Mouse (Mus musculus) mouse trophoblast stem cell (cell line): ENCODE results near the gene Adgrg5.

Source experiments
- in situ Hi-C, 2 experiments: fragments of 300-500 bp; cut with MseI, MboI; formaldehyde crosslinking; loops; 2 replicates in 1 of 2; 3 replicates in 1 of 2; pipeline ENCODE4 v1.15.1; 2025

Gene Adgrg5

GRCm38 (mm10) chr8:94967071-94967470 is 43.6 kb downstream of the Adgrg5 start:
- in situ Hi-C loops: no loop called here

- in situ Hi-C loops: no loop called here
Observed at GRCm38 (mm10) chr8:94967554-94967953, 44.1 kb downstream of the Adgrg5 start.

GRCm38 (mm10) chr8:94973270-94973669 is 49.8 kb downstream of the Adgrg5 start:
- in situ Hi-C loops: no loop called here

- in situ Hi-C loops: no loop called here
Observed at GRCm38 (mm10) chr8:94973786-94974185, 50.3 kb downstream of the Adgrg5 start.

GRCm38 (mm10) chr8:94974467-94975165 is 51.1 kb downstream of the Adgrg5 start, which contains the start of gene Adgrg1:
Adgrg1 (plus strand) TSS chr8:94974751.
- in situ Hi-C loops: no loop called here

- in situ Hi-C loops: no loop called here
Observed at GRCm38 (mm10) chr8:94976651-94977417, 53.3 kb downstream of the Adgrg5 start.

- in situ Hi-C loops: no loop called here
Observed at GRCm38 (mm10) chr8:94978131-94978530, 54.6 kb downstream of the Adgrg5 start.

- in situ Hi-C loops: no loop called here
Observed at GRCm38 (mm10) chr8:94978593-94979319, 55.3 kb downstream of the Adgrg5 start.

- in situ Hi-C loops: no loop called here
Observed at GRCm38 (mm10) chr8:94980176-94980575, 56.7 kb downstream of the Adgrg5 start.

- in situ Hi-C loops: no loop called here
Observed at GRCm38 (mm10) chr8:94980976-94981375, 57.5 kb downstream of the Adgrg5 start.

GRCm38 (mm10) chr8:94981848-94982247 is 58.4 kb downstream of the Adgrg5 start:
- in situ Hi-C loops: no loop called here

- in situ Hi-C loops: no loop called here
Observed at GRCm38 (mm10) chr8:94983146-94983545, 59.7 kb downstream of the Adgrg5 start.

- in situ Hi-C loops: no loop called here
Observed at GRCm38 (mm10) chr8:94983881-94984516, 60.5 kb downstream of the Adgrg5 start.

GRCm38 (mm10) chr8:94985023-94985422 is 61.5 kb downstream of the Adgrg5 start:
- in situ Hi-C loops: no loop called here

GRCm38 (mm10) chr8:94986676-94987075 is 63.2 kb downstream of the Adgrg5 start:
- in situ Hi-C loops: no loop called here

GRCm38 (mm10) chr8:94987553-94987952 is 64.1 kb downstream of the Adgrg5 start:
- in situ Hi-C loops: no loop called here

- in situ Hi-C loops: no loop called here
Observed at GRCm38 (mm10) chr8:94988619-94989018, 65.1 kb downstream of the Adgrg5 start.

- in situ Hi-C loops: no loop called here
Observed at GRCm38 (mm10) chr8:94989711-94990110, 66.2 kb downstream of the Adgrg5 start.

GRCm38 (mm10) chr8:94990598-94991453 is 67.3 kb downstream of the Adgrg5 start:
- in situ Hi-C loops: no loop called here

- in situ Hi-C loops: no loop called here
Observed at GRCm38 (mm10) chr8:94991454-94991994, 68.0 kb downstream of the Adgrg5 start.

GRCm38 (mm10) chr8:94992010-94992409 is 68.5 kb downstream of the Adgrg5 start:
- in situ Hi-C loops: no loop called here
